Mouse (Mus musculus): Measurements from ENCODE around the gene Nmur1. TPM values are rescaled to one million over a fixed set of nuclear protein-coding genes. Genes with fewer than 3 reads are reported as not detected.

The Nmur1 gene
- polyA plus RNA-seq, 1 experiment from 2014 or later, result not detected

- Histone ChIP-seq H3K9me3 (no peaks in the 10 kb centered on the region), H3K27ac (no peak overlapping the region), H3K4me1 (no peaks in the 10 kb centered on the region), H3K4me2 (replicated peaks) (no peak overlapping the region), H3K36me3 (no peaks in the 10 kb centered on the region), H3K9ac (no peak overlapping the region), H3K27me3 (no peaks in the 10 kb centered on the region), H3K4me3 (no peak overlapping the region)
- WGBS, result 48% methylated on average over 13 of the region's 13 CpGs
- ATAC-seq (ENCODE audit: insufficient number of reproducible peaks, insufficient read depth, low FRiP score, low TSS enrichment), result no peak
These were observed 31.0 kb upstream of the Nmur1 start for GRCm38 (mm10) chr1:86456892-86457581.

GRCm38 (mm10) chr1:86452713-86453112, 26.7 kb upstream of the Nmur1 start:
- peaks cover 7% of the 10 kb centered on the region; the same call in 1 of the 2 replicates for H3K4me1 ChIP-seq
- no peaks in the 10 kb centered on the region for H3K9me3 ChIP-seq
- H3K27ac ChIP-seq, result no peak overlapping the region
- H3K36me3 ChIP-seq, result no peaks in the 10 kb centered on the region
- 69% methylated on average over 5 of the region's 5 CpGs for WGBS
- H3K9ac ChIP-seq, result no peak overlapping the region
- no peak for ATAC-seq (ENCODE audit: insufficient number of reproducible peaks, insufficient read depth, low FRiP score, low TSS enrichment)
- no peak overlapping the region for H3K4me3 ChIP-seq
- no peak overlapping the region for H3K4me2 ChIP-seq (replicated peaks)
- no peaks in the 10 kb centered on the region for H3K27me3 ChIP-seq

- no peaks in the 10 kb centered on the region for H3K36me3 ChIP-seq
- no peak overlapping the region for H3K9ac ChIP-seq
- H3K27me3 ChIP-seq, result no peaks in the 10 kb centered on the region
- H3K4me2 ChIP-seq (replicated peaks), result no peak overlapping the region
- H3K4me1 ChIP-seq, result peaks cover 10% of the 10 kb centered on the region; the same call in 1 of the 2 replicates
- peak; percentile 59; the same call in 1 of the 2 replicates for ATAC-seq (ENCODE audit: insufficient number of reproducible peaks, insufficient read depth, low FRiP score, low TSS enrichment)
- peak overlapping the region; percentile 31; the same call in 1 of the 2 replicates for H3K27ac ChIP-seq
- no peaks in the 10 kb centered on the region for H3K9me3 ChIP-seq
- 33% methylated on average over 6 of the region's 6 CpGs for WGBS
- H3K4me3 ChIP-seq, result no peak overlapping the region
These were observed 23.9 kb upstream of the Nmur1 start for GRCm38 (mm10) chr1:86449966-86450365.

GRCm38 (mm10) chr1:86448272-86448671, 22.2 kb upstream of the Nmur1 start:
- Histone ChIP-seq H3K4me2 (replicated peaks) (no peak overlapping the region), H3K9ac (no peak overlapping the region), H3K4me1 (peaks cover 19% of the 10 kb centered on the region), H3K27ac (peak overlapping the region; percentile 62), H3K9me3 (no peaks in the 10 kb centered on the region), H3K36me3 (no peaks in the 10 kb centered on the region), H3K27me3 (no peaks in the 10 kb centered on the region), H3K4me3 (no peak overlapping the region)
- ATAC-seq (ENCODE audit: insufficient number of reproducible peaks, insufficient read depth, low FRiP score, low TSS enrichment), result no peak
- 33% methylated on average over 4 of the region's 4 CpGs for WGBS

- Histone ChIP-seq H3K4me3 (no peak overlapping the region), H3K36me3 (no peaks in the 10 kb centered on the region), H3K27ac (peak overlapping the region; percentile 62), H3K27me3 (no peaks in the 10 kb centered on the region), H3K9ac (no peak overlapping the region), H3K4me1 (peaks cover 20% of the 10 kb centered on the region), H3K9me3 (no peaks in the 10 kb centered on the region), H3K4me2 (replicated peaks) (no peak overlapping the region)
- ATAC-seq (ENCODE audit: insufficient number of reproducible peaks, insufficient read depth, low FRiP score, low TSS enrichment), result no peak
- WGBS, result 58% methylated on average over 13 of the region's 13 CpGs
These were observed 21.7 kb upstream of the Nmur1 start for GRCm38 (mm10) chr1:86447596-86448171.

- 55% methylated on average over 8 of the region's 8 CpGs for WGBS
- no peak overlapping the region for H3K4me3 ChIP-seq
- H3K9me3 ChIP-seq, result no peaks in the 10 kb centered on the region
- peak overlapping the region; percentile 100 for H3K27ac ChIP-seq
- peaks cover 39% of the 10 kb centered on the region for H3K4me1 ChIP-seq
- ATAC-seq (ENCODE audit: insufficient number of reproducible peaks, insufficient read depth, low FRiP score, low TSS enrichment), result no peak
- H3K36me3 ChIP-seq, result no peaks in the 10 kb centered on the region
- H3K27me3 ChIP-seq, result no peaks in the 10 kb centered on the region
- peak overlapping the region; percentile 79 for H3K4me2 ChIP-seq (replicated peaks)
- peak overlapping the region; percentile 89 for H3K9ac ChIP-seq
These were observed 17.6 kb upstream of the Nmur1 start for GRCm38 (mm10) chr1:86443386-86444172.

GRCm38 (mm10) chr1:86442832-86443231, 16.8 kb upstream of the Nmur1 start:
- Histone ChIP-seq H3K4me1 (peaks cover 35% of the 10 kb centered on the region), H3K27ac (peak overlapping the region; percentile 100), H3K9ac (peak overlapping the region; percentile 89), H3K9me3 (no peaks in the 10 kb centered on the region), H3K4me3 (peak overlapping the region; percentile 49), H3K36me3 (no peaks in the 10 kb centered on the region), H3K4me2 (replicated peaks) (peak overlapping the region; percentile 79), H3K27me3 (no peaks in the 10 kb centered on the region)
- WGBS, result 3% methylated on average over 24 of the region's 24 CpGs
- peak; percentile 23; the same call in 1 of the 2 replicates for ATAC-seq (ENCODE audit: insufficient number of reproducible peaks, insufficient read depth, low FRiP score, low TSS enrichment)

GRCm38 (mm10) chr1:86441980-86442831, 16.2 kb upstream of the Nmur1 start:
- Histone ChIP-seq H3K36me3 (no peaks in the 10 kb centered on the region), H3K9ac (peak overlapping the region; percentile 89), H3K27me3 (no peaks in the 10 kb centered on the region), H3K9me3 (no peaks in the 10 kb centered on the region), H3K4me2 (replicated peaks) (peak overlapping the region; percentile 79), H3K4me1 (peaks cover 33% of the 10 kb centered on the region), H3K27ac (peak overlapping the region; percentile 100), H3K4me3 (peak overlapping the region; percentile 49)
- ATAC-seq (ENCODE audit: insufficient number of reproducible peaks, insufficient read depth, low FRiP score, low TSS enrichment), result peak; percentile 47
- WGBS, result under 1% methylated on average over 81 of the region's 81 CpGs

- Histone ChIP-seq H3K27me3 (no peaks in the 10 kb centered on the region), H3K4me1 (peaks cover 33% of the 10 kb centered on the region), H3K4me3 (peak overlapping the region; percentile 49), H3K9ac (peak overlapping the region; percentile 89), H3K9me3 (no peaks in the 10 kb centered on the region), H3K36me3 (no peaks in the 10 kb centered on the region), H3K27ac (peak overlapping the region; percentile 100), H3K4me2 (replicated peaks) (peak overlapping the region; percentile 79)
- under 1% methylated on average over 5 of the region's 5 CpGs for WGBS
- no peak for ATAC-seq (ENCODE audit: insufficient number of reproducible peaks, insufficient read depth, low FRiP score, low TSS enrichment)
These were observed 15.6 kb upstream of the Nmur1 start for GRCm38 (mm10) chr1:86441724-86441979.

- WGBS, result under 1% methylated on average over 29 of the region's 29 CpGs
- Histone ChIP-seq H3K36me3 (no peaks in the 10 kb centered on the region), H3K4me2 (replicated peaks) (peak overlapping the region; percentile 79), H3K27ac (peak overlapping the region; percentile 100), H3K9me3 (no peaks in the 10 kb centered on the region), H3K4me1 (peaks cover 33% of the 10 kb centered on the region), H3K9ac (peak overlapping the region; percentile 89), H3K27me3 (no peaks in the 10 kb centered on the region), H3K4me3 (peak overlapping the region; percentile 49)
- peak; percentile 32 for ATAC-seq (ENCODE audit: insufficient number of reproducible peaks, insufficient read depth, low FRiP score, low TSS enrichment)
These were observed 15.1 kb upstream of the Nmur1 start for GRCm38 (mm10) chr1:86440887-86441723.

Measured in embryonic facial prominence, embryonic 12.5 days (tissue).